Mouse (Mus musculus) hindbrain, embryonic 14.5 days (tissue): Measurements from ENCODE around the gene Sun5. TPM values are rescaled to one million over a fixed set of nuclear protein-coding genes. Genes with fewer than 3 reads are reported as not detected.

Source experiments
- polyA plus RNA-seq: library from polyadenylated mRNA; unstranded; fragments of >200 nt; fragmentation: Nextera tagmentation; extraction: Ambion mirVana; gene quantifications from 2 replicates; pipeline ENCODE4 v1.2.1, GENCODE M21; 2014

The Sun5 gene
- polyA plus RNA-seq, 1 experiment from 2014 or later: not detected

Other genes starting within 250 kb of the Sun5 start
- 78.6 and 79.8 TPM in 2 replicates for gene Commd7, start 238.3 kb downstream of the Sun5 start, polyA plus RNA-seq
- gene Dnmt3b, start 221.6 kb downstream of the Sun5 start, polyA plus RNA-seq: 4.2 and 4.3 TPM in 2 replicates
- 0.12 and 0.14 TPM in 2 replicates for gene Dnmt3c, start 174.4 kb downstream of the Sun5 start, polyA plus RNA-seq
- 394 and 421 TPM in 2 replicates for gene Mapre1, start 129.8 kb downstream of the Sun5 start, polyA plus RNA-seq
- not detected in 2 replicates for gene Efcab8, start 91.2 kb downstream of the Sun5 start, polyA plus RNA-seq
- not detected in 2 replicates for gene Bpifb2, start 4.0 kb upstream of the Sun5 start, polyA plus RNA-seq
- gene Bpifb6, start 29.3 kb upstream of the Sun5 start, polyA plus RNA-seq: 0.12 TPM in 1 of 2 replicates, not detected in the other
- gene Bpifb3, start 47.1 kb upstream of the Sun5 start, polyA plus RNA-seq: not detected in 2 replicates
- gene Bpifb4, start 67.1 kb upstream of the Sun5 start, polyA plus RNA-seq: not detected in 2 replicates
- not detected in 2 replicates for gene Bpifa6, start 103.9 kb upstream of the Sun5 start, polyA plus RNA-seq
- gene Bpifa2, start 137.2 kb upstream of the Sun5 start, polyA plus RNA-seq: not detected in 2 replicates